Mouse (Mus musculus) cerebellum, adult 11 months (tissue): ENCODE measurements around the gene Arhgef28.
"Not testable (repeated sequence)": the region's sequence is repeated elsewhere in the genome, so short reads cannot be mapped to it uniquely, and the experiment has no call there.

Experiments used
- DNase-seq: peaks from one replicate; pipeline ENCODE4 v3.0.0; 2022

Gene Arhgef28

DNA sequence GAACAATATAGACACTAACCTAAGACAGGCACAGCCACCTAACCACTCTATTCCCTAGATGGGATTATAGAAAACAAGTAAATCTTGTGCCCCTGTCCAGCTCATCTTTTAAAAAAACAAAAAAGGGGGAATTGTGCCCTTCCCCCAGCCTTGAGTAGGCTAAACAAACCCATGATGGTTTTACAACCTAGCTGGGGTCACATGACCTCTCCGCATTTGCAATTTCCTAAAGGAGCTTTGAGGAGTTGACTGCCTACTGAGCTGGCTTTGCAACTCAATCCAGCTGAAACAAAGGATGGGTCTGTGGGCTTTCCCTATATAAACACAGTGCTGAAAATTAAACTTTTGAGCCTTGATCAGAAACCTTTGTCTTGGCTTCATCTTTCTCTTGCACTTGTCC is 146.1 kb downstream of the Arhgef28 start:
- DNase-seq = not testable (repeated sequence)

DNA sequence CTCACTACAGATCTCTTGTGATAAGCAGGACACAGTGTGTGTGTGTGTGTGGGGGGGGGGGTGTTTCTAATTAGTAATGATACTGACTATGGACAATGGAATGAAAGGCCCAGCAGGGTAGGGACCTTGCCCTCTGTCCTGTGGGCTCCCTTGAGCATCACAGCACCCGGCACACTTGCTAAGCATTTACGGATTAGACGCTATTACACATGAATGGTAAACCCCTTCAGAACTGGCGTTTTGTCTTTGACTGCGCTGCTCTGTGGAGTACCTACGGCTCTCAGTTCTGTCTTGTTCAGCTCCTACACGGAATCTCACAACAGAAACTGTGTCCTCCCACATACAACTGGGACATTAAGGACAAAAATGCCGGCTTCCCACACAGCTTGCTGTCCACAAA is 151.0 kb downstream of the Arhgef28 start:
- no peak for DNase-seq

DNA sequence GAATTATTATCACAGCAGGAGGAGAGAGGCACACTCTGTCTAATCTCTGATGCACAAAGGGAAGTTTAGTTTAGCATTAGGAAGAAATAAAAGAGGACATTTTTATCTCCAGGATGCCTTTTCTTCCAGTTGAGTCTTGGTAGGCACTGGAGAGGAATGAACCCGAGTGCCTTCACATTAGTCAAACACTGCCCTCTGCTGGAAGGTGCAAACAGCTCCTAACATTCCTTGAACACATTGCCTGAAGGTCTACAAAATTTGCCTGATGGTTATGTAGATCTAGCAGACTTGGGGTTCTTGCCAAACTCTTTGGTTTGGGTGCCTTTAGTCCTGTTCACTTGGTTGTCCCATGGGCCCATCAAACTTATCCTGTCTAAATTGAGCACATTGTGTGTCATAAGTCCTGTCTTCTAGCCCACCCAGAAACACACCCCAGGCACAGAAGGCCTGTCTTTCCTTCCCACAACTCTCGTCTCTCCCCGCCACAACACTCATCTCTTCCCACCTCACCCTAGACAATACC is 165.6 kb downstream of the Arhgef28 start:
- no peak for DNase-seq

DNA sequence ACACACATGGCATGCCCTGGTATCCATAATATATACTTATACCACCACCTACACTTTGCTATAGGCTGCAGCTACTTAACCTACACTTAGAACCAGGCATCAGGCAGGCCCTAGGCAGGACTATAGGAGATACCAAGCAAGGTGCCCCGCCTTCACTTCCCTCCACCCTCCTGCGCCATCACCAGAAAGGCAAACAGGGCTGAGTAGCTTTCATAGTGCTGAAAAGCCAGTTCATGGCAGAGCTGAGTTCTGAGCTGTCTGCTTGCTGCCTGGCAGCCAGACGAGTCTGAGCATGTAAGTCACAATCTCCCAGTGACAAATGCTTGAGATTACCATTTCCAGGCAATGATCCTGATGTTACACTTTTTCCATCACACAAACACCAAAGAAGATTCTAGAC is 167.5 kb downstream of the Arhgef28 start:
- no peak for DNase-seq

DNA sequence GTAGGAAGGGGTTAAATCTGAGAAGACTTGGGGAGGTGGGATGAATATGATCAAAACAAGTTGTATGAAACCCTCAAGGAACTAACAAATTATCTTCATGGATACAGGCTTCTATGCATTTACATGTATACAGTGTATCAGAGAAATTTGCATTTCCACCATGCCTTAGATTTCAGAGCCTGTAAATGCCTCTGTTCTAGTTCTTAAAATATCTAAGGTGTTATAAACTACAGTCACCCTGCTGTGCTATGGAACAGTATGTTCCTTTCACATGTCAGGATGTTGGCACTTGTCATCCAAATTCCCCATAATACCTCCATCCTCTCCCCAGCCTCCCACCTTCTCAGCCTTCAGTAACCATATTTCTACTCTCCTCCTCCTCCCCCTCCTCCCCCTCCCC is 168.5 kb downstream of the Arhgef28 start:
- DNase-seq = no peak

DNA sequence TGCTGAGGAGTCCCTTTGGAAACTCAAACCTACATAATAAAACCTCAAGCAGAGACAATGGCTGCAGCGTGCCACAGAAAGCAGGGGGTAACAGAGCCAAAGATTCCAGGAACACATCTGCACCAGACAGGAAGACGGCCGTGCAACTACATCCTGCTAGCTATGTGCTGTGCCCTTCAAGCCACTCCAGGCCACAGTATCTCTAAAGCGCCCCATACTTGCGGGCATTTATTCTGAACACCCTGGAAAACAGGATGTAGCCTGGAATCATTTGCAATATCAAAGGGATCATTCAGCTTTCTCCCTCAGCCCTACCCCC is 174.6 kb downstream of the Arhgef28 start:
- DNase-seq = no peak

DNA sequence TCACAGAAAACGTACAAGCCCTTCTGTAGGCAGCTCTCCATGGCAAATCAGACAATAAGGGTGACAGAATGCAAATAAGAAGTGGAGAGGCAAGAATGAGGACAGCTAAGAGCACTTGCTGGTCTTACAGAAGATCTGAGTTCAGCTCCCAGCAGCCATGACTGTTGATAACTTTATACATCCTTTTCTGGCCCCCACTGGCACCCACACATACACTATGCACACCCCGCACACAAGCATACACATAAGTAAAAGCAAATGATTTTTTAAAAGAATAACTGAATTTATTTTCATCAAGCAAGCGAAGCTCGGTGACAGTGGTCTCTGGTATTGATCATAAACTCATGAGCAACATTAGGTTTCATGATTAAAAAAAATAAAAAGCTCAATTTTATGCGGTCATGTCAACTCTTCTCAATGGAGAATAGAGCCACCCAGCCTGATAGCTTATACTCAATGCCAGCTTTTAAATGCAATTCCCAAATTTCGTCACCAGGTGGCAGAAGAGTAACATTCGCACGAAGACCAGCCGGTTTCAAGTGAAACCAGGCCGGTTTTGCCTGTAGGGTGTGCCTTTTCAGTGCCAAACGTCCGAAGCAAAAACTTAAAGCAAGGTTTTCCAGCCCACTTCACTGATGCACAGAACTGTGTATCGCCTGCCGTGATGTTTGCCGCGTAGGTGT is 175.1 kb downstream of the Arhgef28 start:
- peak; percentile 56 for DNase-seq

DNA sequence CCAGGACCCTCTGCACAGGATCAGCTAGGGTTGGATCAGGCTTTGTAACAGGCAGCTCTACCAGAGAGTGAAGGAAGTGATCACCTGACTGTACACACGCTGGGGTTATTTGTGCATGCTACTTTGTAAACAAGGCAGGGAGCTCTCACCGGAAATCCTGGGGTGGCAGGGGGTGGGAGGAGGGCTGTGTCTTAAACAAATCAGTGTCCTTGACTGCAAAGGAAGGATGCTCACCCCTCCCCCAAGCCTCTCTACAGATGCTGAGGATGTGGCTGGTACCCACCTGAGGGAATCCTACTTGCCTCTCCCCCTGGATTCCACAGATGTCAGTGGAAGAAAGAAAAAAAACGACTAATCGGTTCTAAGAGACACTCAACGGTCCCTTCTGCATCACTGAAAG is 176.2 kb downstream of the Arhgef28 start:
- DNase-seq = no peak

DNA sequence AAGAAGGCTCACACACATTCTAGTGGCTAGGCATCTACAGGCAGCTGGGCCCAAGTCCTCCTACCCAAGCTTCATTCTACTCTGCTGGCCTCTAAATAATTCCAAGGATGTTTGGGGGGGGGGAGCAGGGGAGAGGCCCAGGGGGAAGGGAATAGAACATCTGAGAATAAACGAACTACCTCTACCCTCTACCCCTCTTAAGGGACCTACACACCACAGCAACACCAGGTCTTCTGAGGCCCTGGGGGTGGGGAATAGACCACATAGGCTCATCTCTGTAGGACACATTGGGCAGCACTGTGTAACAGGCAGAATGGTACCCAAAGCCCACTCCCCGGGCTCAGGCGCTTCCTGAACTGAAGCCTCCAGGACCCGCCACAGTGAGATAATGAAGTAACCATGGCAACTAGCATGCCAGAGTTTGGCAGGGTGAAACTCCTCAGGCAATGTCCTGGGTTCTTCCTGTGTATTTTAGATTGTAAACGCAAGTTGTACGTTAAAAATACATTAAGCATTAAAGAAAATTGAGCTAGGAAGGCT is 177.5 kb downstream of the Arhgef28 start:
- no peak for DNase-seq

DNA sequence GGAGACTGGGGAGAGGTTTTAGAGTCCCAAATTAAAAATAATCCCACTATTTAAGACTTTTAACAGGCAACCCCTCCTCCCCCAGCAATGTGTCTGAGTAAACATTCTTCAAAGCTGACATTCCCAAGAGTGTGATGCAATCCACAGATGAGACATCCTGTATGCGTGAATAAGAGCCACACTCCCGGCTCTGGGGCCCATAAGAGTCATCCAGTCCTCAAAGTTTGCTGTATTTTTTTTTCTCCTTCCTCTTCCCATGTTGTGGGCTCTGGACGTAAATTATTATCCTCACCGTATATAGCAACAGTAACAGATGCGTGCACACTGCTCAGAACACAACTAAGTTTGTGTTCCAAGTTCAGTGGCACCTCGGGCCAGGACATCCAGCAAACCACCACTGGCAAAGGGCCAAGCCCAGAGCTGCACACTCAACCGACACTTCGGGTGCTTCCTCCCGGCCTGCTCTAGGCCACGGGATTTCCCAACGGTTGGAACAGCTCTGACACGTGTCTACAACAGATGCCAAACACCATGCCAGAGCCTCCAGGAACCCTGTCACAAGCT is 178.5 kb downstream of the Arhgef28 start:
- no peak for DNase-seq

DNA sequence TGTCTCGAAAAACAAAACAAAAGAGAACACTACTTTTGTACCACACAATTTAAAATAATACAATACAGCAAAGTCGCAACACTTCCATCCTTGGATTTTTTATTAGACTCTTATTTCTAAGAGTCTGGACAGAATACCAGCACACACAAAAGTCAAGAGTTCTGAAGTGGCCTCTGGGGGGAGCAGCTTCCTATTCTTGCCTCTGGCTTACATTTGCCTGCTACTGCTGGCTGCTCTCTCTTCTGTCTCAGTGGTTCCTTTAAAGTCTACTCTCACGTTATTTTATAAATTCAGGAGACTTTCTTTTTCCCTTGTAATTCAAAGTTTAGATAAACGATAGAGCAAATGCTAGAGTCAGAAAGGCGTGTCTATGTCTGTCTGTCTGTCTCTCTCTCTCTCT is 179.1 kb downstream of the Arhgef28 start:
- no peak for DNase-seq

DNA sequence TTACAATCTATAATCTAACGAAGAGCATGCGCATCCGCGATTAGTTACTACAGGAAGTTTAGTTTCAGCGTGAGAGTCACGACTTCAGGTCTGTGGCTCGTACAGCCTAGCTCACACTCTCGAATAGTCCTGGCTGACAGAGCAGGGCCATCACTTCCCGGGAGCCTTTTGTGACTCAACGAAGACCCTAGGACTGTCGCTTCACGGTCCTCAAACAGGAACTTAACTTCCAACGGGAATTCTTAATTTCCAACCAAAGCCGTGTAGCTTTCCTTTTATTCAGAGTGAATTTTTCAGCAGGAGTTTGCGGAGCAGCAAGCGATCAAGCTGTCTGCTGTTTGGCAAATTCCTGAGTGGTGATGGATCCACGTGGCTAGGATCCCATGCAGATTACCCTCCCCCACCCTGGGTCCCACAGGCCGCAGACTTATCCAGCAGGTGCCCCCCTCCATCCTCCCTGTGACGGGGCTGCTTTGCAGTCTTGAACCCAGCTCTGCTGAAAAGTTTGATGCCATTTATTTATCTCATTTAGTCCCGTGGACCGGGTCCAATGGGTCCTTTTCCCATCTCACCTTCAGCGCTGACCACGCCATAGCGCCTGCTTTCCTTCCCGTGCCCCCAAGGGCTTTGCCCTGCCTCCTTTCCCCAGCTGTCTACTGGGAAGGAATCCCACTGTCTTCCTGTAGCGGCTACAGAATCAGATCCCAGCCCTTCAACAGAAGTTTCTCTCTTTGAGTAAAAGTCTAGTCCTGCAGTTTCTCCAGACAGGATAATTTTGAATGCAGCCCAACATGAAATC is 180.3 kb downstream of the Arhgef28 start:
- DNase-seq = no peak

DNA sequence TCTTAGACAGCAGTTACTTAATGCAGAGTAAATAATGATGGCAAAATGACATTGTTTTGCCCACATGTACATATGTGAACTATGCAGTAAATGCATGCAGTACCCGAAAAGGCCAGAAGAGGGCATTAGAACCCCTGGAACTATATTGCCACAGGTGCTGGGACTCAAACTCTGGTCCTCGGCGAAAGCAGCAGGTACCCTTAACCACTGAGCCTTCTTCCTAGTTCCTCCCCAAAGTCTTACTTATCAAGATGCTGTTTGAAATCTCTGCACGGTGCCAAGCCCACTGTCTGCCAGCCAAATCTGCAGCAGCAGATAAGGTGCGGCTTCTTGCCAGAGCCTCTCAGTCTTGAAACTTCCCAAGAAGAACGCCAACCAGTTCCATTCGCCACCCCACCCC is 181.1 kb downstream of the Arhgef28 start:
- DNase-seq = no peak

DNA sequence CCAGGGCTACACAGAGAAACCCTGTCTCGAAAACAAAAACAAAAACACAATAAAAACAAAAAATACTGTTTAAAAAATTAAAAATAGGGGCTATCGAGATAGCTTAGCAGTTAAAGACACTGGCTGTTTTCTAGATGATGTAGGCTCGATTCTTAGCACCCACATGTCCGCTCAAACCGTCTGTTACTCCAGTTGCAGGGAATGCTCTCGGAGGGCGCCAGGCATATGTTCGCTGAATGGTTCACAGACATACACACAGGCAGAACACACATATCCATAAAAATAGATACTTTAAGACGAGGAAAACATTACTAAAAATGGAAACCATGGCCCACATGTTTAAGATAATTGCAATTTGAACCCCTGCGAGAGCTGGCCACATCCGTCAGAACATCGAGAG is 181.6 kb downstream of the Arhgef28 start:
- no peak for DNase-seq

DNA sequence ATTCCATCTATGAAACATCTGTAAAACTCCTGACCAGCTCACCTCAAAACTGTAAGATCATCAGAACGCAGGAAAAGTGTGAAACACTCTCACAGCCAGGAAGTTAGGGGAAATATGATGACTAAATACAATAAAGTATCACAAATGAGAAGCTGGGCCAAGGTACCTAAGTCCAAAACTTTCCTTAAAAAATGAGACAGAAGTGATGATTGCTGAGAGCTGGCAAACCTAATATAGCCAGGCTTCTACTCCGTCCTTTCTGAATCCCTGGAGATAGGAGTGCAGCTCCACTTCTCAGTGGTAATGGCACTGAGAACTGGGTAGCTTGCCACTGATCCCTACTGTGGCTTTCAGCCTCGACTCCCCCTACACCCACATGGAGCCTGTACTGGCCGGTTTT is 184.3 kb downstream of the Arhgef28 start:
- DNase-seq = no peak

DNA sequence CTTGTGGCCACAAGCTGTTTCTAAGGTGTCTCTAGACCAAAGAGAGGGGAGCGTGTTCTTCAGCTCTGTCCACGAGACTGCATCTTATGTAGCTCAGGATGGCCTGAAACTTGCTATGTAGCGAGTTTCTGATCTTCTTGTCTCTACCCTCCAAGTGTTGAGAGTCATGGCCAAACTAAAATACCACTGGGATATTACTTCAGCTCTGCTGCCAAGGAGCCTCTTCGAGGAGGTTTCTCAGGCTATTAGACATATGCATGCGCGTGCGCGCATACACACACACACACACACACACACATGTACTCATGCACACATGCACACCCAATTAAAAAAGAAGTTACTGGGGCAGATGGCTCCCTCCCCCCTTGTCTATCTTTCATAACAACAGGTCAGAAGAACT is 187.4 kb downstream of the Arhgef28 start:
- DNase-seq = not testable (repeated sequence)

DNA sequence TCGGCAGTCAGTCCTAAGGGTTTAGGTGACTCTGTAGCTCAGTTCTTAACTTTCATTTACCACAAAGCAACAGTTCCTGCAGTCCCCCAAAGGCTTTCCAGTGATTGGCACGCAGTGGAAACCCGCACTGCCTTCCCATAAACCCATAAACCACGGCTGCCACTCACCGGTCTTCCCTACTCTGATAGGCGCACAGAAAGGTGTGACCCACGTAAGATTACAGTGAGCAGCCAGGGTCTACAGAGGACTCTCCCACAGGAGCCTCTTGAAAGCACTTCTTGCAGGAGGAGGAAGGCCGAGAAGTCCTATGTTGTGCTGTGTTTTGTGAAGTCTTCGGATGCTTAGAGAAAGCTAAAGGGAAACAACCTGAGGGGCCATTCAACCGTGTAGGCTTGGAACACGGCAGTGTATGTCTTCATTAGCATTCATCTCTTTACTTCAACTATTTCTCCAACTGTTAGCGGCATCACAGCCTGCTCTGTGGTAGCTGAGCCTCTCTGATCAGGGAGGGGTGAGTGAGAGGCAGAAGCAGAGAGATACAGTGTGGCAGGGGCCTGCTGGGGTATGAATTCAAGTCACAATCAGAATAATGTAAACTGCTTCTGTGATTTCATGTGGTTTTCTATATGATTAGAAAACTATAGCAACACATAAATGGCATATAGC is 189.2 kb downstream of the Arhgef28 start:
- DNase-seq = no peak

DNA sequence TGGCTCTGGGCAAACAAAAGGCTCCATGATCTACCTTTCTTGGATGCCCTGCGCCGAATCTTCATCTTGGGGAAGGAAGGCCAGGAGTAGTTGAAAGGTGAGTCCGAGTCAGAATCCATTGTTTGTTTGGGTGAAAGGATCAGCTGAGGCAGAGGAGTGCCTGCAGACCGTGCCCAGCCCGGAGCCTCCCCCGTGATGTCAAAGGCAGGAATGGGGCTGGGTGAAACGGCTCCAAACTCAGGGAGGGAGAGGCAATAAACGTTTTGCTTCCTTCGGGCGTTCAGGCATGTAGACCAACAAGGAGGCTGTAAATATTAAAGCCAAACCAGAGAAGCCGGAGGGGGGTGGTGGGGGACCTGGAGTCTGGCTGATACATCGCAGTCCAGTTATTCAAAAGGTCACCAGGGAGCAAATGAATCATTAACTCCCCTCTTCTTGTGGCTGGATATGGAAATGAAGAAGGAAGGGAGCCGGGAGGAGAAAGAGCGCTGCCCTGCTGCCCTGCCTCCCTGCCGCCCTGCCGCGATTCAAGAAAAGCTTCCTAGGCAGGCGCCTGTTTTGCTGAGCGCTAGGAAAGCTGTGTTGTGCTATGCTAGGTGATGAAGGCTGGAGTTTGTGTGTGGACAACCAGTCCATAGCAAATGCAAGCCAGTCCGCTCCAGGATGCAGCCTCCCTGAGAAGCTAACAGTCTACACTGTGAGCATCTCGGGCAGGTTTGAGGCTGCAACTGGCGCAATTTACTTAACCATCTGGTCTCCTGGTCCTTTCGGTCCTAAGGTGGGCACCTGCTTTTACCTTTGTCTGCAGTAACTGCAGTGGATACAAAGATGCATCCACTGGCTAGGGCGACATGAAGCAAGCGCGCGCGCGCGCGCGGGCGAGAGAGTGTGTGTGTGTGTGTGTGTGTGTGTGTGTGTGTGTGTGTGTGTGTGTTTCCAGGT is 190.0 kb downstream of the Arhgef28 start:
- no peak for DNase-seq

DNA sequence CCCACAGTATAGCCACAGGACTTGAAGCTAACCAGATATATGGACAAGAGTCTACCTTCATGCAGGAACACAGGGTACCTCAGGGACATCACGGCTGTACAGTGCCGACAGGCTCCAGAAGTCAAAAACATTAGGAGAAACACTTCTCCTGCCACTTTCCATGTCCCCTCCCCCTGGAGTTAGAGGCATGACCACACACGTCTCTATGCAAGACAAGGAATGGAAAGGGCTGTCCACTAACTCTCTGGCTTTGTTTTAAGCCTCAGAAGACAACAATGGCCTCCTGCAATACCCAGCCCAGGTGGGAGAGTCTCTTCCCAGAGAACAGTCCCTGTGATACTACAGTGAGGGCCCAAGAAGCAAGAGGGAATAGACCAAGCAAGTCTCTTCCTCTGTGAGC is 191.3 kb downstream of the Arhgef28 start:
- DNase-seq = no peak

DNA sequence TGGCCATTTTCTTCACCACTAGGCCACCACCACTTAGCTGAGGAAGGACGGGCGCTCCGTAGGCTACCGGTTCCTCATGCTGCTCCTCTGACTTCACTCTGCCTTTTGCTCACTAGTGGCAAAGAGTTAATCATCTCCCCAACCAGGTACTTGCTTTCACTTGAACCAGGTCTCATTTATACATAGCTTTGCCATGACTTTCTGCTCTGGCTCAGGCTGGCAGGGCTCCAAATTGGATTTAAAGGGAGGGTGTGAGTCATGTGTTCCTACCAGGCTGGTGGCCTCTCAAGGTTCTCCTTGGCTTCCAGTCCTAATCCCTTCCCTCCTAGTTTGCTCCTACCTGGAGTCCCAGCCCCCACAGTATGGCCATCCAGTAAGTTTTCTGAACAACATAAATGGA is 192.5 kb downstream of the Arhgef28 start:
- DNase-seq = no peak

DNA sequence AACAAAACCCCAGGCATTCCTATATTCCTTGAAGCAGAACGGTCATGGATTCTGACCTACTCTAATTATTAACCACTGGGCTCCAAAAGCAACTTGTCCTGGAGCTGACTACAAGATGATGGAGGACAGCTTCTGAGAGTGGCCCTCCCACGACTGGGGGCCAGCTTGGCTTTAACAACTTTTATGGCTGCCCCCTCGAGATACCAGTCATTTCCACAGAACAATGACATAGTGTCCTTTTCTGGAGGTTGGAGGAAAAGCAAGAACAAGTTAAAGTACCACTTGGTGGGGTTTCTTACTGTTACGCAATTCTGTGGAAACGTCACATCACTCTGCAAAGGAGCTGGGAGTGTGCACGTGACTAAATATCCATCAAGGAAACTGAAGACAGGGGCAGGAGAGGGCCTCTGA is 194.3 kb downstream of the Arhgef28 start:
- DNase-seq = no peak

DNA sequence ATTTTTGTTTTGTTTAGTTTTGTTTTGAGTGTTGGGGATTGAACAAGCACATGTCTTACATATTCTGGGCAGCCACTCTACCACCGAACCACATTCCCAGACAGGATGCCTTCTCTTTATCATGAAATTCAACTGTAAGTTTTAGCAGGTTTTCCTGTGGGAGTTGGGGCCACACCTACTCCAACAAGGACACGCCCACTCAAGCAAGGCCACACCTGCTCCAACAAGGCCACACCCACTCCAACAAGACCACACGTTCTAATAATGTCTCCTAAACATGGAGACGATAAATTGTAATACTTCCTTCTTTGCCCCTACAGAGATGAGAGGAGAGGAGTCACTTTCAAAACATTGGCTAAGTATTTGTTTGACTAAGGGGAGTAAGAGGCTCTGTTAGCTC is 197.2 kb downstream of the Arhgef28 start:
- DNase-seq = no peak
